Mouse (Mus musculus): ENCODE measurements around the gene Usp39. TPM values are rescaled to one million over a fixed set of nuclear protein-coding genes. Genes with fewer than 3 reads are reported as not detected.
A peak's percentile ranks its signal among the peaks of the same experiment; 100 is the strongest.

Usp39 gene
- polyA plus RNA-seq, 1 experiment from 2014 or later: 46.6 TPM

DNA sequence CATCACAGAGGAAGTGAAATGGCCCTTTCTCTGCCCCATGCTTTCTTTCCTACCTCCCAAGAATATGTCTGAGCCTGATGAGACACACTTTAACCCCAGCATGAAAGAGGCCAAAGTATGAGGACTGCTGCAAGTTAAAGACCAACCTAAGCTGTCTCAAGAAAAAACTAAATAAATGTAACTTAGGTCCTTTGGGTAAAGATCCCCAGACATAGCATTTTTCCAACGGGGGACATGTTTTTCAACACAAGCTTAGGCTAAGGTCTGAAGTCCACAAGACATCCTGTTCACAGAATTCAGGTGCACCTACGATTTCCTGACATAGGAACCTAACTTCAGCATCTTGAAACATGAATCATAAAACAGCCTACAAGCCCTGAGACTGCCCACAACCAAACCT, 5.2 kb upstream of the Usp39 start:
- no peak for DNase-seq (ENCODE audit: low spot score)
- Histone ChIP-seq H3K27ac (replicated peaks; ENCODE audit: low read depth, low read length) (no peak overlapping the region), H3K9me3 (ENCODE audit: control insufficient read depth, low read length) (no peaks in the 10 kb centered on the region), H3K4me1 (ENCODE audit: control insufficient read depth, insufficient read depth, low read length) (peaks cover 28% of the 10 kb centered on the region), H3K9ac (ENCODE audit: low read depth, low read length) (no peak overlapping the region), H3K4me3 (ENCODE audit: low read depth, low read length) (no peak overlapping the region), H3K4me2 (ENCODE audit: low read depth, low read length) (no peak overlapping the region), H3K27me3 (replicated peaks; ENCODE audit: control insufficient read depth, insufficient read depth, low read length) (0 out of 2 replicates have a peak, but pooled peaks cover 2% of the 10 kb centered on the region), H3K36me3 (ENCODE audit: control insufficient read depth, insufficient read depth, low read length) (peaks cover 33% of the 10 kb centered on the region)
- 94% methylated on average over 2 of the region's 2 CpGs for WGBS
- ATAC-seq (ENCODE audit: low read depth): no peak

DNA sequence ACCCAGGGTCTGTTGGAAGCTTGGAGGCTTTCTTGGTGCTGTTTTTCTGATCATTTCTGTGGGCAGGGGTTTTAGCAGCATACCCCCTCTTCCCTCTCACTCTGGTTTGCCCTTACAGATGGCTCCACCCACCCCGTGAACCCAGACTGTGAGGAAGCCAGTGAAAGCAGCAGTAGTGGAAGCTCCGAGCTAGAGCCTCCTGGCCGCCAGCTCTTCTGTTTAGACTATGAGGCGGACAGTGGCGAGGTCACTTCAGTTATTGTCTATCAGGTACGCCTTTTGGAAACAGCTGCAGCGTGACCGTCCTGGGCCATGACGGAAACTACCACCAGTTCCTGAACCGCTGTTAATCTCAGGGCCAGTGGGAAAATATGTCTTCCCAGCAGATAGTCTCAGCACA, 3.4 kb upstream of the Usp39 start:
- no peak for DNase-seq (ENCODE audit: low spot score)
- 80% methylated on average over 10 of the region's 10 CpGs for WGBS
- Histone ChIP-seq H3K27me3 (replicated peaks; ENCODE audit: control insufficient read depth, insufficient read depth, low read length) (0 out of 2 replicates have a peak, but pooled peaks cover 2% of the 10 kb centered on the region), H3K4me2 (ENCODE audit: low read depth, low read length) (peak overlapping the region; percentile 81), H3K36me3 (ENCODE audit: control insufficient read depth, insufficient read depth, low read length) (peaks cover 33% of the 10 kb centered on the region), H3K4me3 (ENCODE audit: low read depth, low read length) (peak overlapping the region; percentile 86), H3K4me1 (ENCODE audit: control insufficient read depth, insufficient read depth, low read length) (peaks cover 30% of the 10 kb centered on the region), H3K27ac (replicated peaks; ENCODE audit: low read depth, low read length) (no peak overlapping the region), H3K9ac (ENCODE audit: low read depth, low read length) (peak overlapping the region; percentile 95; the same call in 1 of the 2 replicates), H3K9me3 (ENCODE audit: control insufficient read depth, low read length) (no peaks in the 10 kb centered on the region)
- no peak for ATAC-seq (ENCODE audit: low read depth)

DNA sequence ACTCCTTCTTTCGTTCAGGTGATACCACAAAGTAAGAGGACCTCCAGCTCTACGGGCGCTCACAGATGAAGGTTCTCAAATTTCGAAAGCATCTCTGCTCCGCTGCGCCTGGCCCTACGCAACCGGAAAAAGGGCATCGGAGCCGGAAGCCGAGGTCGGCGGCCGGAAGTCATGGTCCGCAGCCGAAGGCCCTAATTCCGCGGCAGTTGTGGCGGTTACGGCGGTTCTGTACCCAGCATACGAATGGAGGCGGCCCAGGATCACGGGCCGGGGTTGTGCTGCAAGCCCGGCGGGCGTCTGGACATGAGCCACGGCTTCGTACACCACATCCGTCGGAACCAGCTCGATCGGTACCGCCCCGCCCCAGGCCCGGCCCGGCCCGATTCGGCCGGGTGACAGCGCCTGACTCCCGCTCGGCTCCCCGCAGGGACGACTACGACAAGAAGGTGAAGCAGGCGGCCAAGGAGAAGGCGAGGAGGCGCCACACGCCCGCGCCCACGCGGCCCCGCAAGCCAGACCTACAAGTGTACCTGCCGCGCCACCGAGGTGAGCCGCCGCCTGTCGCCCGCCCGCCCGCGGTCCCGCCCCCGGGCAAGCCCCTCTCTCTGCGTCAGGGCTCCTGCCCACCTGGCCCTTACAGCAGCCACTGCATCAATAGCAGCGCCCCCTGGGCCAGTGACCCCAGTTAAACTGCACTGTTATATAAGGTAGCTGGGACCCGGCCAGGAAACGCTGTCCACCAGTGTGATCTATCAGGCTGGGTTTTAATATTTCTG, 2.4 kb upstream of the Usp39 start, which contains the start of gene 0610030E20Rik:
TSS of gene 0610030E20Rik (plus strand) at position 152 of the 776 bp plus-strand sequence.
- Histone ChIP-seq H3K36me3 (ENCODE audit: control insufficient read depth, insufficient read depth, low read length) (peaks cover 33% of the 10 kb centered on the region), H3K9ac (ENCODE audit: low read depth, low read length) (peak within 1 kb of the TSS; percentile 95), H3K9me3 (ENCODE audit: control insufficient read depth, low read length) (no peaks in the 10 kb centered on the region), H3K4me2 (ENCODE audit: low read depth, low read length) (peak within 1 kb of the TSS; percentile 81), H3K27ac (replicated peaks; ENCODE audit: low read depth, low read length) (peak within 1 kb of the TSS; percentile 92), H3K4me3 (ENCODE audit: low read depth, low read length) (peak within 1 kb of the TSS; percentile 86), H3K27me3 (replicated peaks; ENCODE audit: control insufficient read depth, insufficient read depth, low read length) (0 out of 2 replicates have a peak, but pooled peaks cover 2% of the 10 kb centered on the region), H3K4me1 (ENCODE audit: control insufficient read depth, insufficient read depth, low read length) (peaks cover 25% of the 10 kb centered on the region)
- ATAC-seq (ENCODE audit: low read depth) (peak; percentile 70), DNase-seq (ENCODE audit: low spot score) (peak; percentile 86)
- WGBS: 0% methylated on average over 46 of the region's 72 CpGs

DNA sequence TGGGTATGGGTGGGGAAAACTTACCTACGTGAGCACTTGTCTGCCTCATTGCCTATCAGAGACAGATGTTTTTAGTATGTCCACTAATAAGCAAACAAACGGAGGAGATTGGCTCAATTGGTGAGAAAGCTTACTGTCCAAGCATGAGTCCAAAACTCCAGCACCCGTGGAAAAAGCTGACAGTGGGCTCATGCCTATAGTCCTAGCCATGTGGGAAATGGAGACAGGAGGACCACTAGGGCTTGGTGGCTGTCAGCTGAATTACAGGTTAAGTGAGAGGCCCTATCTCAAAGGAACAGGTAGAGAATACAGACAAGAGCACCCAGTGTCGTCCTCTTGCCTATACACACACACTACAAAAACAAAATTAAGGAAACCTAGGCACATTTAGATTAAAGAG, 1.3 kb upstream of the Usp39 start:
- Histone ChIP-seq H3K9ac (ENCODE audit: low read depth, low read length) (no peak overlapping the region), H3K27ac (replicated peaks; ENCODE audit: low read depth, low read length) (no peak overlapping the region), H3K4me1 (ENCODE audit: control insufficient read depth, insufficient read depth, low read length) (peaks cover 23% of the 10 kb centered on the region), H3K9me3 (ENCODE audit: control insufficient read depth, low read length) (no peaks in the 10 kb centered on the region), H3K4me2 (ENCODE audit: low read depth, low read length) (no peak overlapping the region), H3K4me3 (ENCODE audit: low read depth, low read length) (0 out of 2 replicates have a peak overlapping the region, but pooled peaks have one; percentile 86), H3K27me3 (replicated peaks; ENCODE audit: control insufficient read depth, insufficient read depth, low read length) (0 out of 2 replicates have a peak, but pooled peaks cover 2% of the 10 kb centered on the region), H3K36me3 (ENCODE audit: control insufficient read depth, insufficient read depth, low read length) (peaks cover 30% of the 10 kb centered on the region)
- ATAC-seq (ENCODE audit: low read depth) (no peak), DNase-seq (ENCODE audit: low spot score) (no peak)
- WGBS: 91% methylated on average over 4 of the region's 4 CpGs

DNA sequence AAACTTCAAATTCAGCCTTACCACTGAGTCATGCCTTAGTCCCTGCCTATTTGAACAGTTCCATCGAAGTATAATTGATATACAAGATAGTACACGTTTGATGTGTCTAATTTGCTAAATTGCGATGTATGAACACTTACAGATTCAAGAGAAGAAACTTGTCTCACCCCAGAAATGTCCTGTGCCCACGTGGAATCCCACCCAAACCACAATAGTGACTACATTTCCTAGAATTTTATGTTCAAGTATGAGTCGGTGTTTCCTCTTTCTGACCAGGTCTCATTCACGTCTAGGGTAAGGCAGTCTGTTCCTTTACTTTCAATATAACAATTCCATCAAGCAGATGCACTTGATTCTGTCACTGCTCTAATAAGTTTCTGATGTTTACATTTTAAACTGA, 649 bp upstream of the Usp39 start:
- DNase-seq (ENCODE audit: low spot score) (no peak), ATAC-seq (ENCODE audit: low read depth) (no peak)
- Histone ChIP-seq H3K27me3 (replicated peaks; ENCODE audit: control insufficient read depth, insufficient read depth, low read length) (0 out of 2 replicates have a peak, but pooled peaks cover 2% of the 10 kb centered on the region), H3K27ac (replicated peaks; ENCODE audit: low read depth, low read length) (no peak overlapping the region), H3K9ac (ENCODE audit: low read depth, low read length) (no peak overlapping the region), H3K9me3 (ENCODE audit: control insufficient read depth, low read length) (no peaks in the 10 kb centered on the region), H3K4me3 (ENCODE audit: low read depth, low read length) (peak overlapping the region; percentile 86), H3K4me2 (ENCODE audit: low read depth, low read length) (peak overlapping the region; percentile 95), H3K36me3 (ENCODE audit: control insufficient read depth, insufficient read depth, low read length) (peaks cover 27% of the 10 kb centered on the region), H3K4me1 (ENCODE audit: control insufficient read depth, insufficient read depth, low read length) (peaks cover 23% of the 10 kb centered on the region)
- WGBS: 52% methylated on average over 6 of the region's 6 CpGs

GRCm38 (mm10) chr6:72344396-72345073, 449 bp downstream of the Usp39 start:
- peaks cover 22% of the 10 kb centered on the region; the same call in 1 of the 2 replicates for H3K36me3 ChIP-seq (ENCODE audit: control insufficient read depth, insufficient read depth, low read length)
- 0% methylated on average over 20 of the region's 42 CpGs for WGBS

DNA sequence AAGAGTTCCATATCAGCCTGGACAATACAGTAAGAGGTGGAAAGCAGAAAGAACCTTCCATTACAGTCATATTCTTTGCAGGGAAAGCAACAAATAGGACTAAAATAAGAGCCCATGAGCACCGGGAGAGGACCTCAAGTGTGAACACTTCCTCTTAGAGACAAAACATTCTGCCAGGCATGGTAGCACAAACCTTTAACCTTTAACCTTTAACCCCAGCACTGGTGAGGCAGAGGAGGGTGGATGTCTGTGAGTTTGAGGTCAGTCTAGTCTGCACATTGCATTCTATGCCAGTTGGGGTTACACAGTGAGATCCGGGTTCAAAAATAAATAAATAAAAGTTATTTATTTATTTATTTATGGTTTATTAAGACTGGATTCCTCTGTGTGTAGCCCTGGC, 4.5 kb downstream of the Usp39 start:
- 48% methylated on average over 2 of the region's 2 CpGs for WGBS
- H3K27me3 ChIP-seq (replicated peaks; ENCODE audit: control insufficient read depth, insufficient read depth, low read length): no peaks in the 10 kb centered on the region
- ATAC-seq (ENCODE audit: low read depth) (no peak), DNase-seq (ENCODE audit: low spot score) (no peak)
- H3K9me3 ChIP-seq (ENCODE audit: control insufficient read depth, low read length): no peaks in the 10 kb centered on the region
- H3K4me2 ChIP-seq (ENCODE audit: low read depth, low read length): no peak overlapping the region
- H3K36me3 ChIP-seq (ENCODE audit: control insufficient read depth, insufficient read depth, low read length): peaks cover 49% of the 10 kb centered on the region
- H3K4me3 ChIP-seq (ENCODE audit: low read depth, low read length): no peak overlapping the region
- no peak overlapping the region for H3K9ac ChIP-seq (ENCODE audit: low read depth, low read length)
- H3K4me1 ChIP-seq (ENCODE audit: control insufficient read depth, insufficient read depth, low read length): peaks cover 8% of the 10 kb centered on the region; the same call in 1 of the 2 replicates
- no peak overlapping the region for H3K27ac ChIP-seq (replicated peaks; ENCODE audit: low read depth, low read length)

More at GRCm38 (mm10) chr6:72344396-72345073, 449 bp downstream of the Usp39 start:
- 0 out of 2 replicates have a peak, but pooled peaks cover 2% of the 10 kb centered on the region for H3K27me3 ChIP-seq (replicated peaks; ENCODE audit: control insufficient read depth, insufficient read depth, low read length)
- peak overlapping the region; percentile 95 for H3K4me2 ChIP-seq (ENCODE audit: low read depth, low read length)
- H3K4me3 ChIP-seq (ENCODE audit: low read depth, low read length): peak overlapping the region; percentile 86
- DNase-seq (ENCODE audit: low spot score) (no peak), ATAC-seq (ENCODE audit: low read depth) (peak; percentile 46)
- H3K9me3 ChIP-seq (ENCODE audit: control insufficient read depth, low read length): no peaks in the 10 kb centered on the region
- H3K4me1 ChIP-seq (ENCODE audit: control insufficient read depth, insufficient read depth, low read length): peaks cover 23% of the 10 kb centered on the region
- peak overlapping the region; percentile 89 for H3K9ac ChIP-seq (ENCODE audit: low read depth, low read length)
- H3K27ac ChIP-seq (replicated peaks; ENCODE audit: low read depth, low read length): peak overlapping the region; percentile 61

DNA sequence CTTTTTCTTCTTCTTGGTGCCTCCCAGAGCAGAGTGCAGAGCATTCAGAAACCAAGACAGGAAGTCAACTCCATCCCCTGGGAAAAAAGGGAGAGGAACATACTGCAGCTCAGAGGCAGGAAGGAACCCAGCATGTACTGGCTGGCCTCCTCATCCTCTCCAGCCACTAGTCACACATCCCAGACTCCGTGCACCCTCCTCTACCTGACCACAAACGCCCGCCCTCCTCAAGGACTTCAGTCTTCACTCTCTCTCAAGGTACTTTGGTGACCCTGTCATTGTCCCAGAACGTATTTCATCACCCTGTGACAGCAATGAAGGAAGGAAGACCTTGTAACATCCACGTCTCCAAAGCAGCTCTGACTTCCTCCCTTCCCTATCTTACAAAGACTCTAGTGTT, 11.9 kb downstream of the Usp39 start:
- Histone ChIP-seq H3K36me3 (ENCODE audit: control insufficient read depth, insufficient read depth, low read length) (peaks cover 91% of the 10 kb centered on the region), H3K4me1 (ENCODE audit: control insufficient read depth, insufficient read depth, low read length) (no peaks in the 10 kb centered on the region), H3K4me2 (ENCODE audit: low read depth, low read length) (no peak overlapping the region), H3K27me3 (replicated peaks; ENCODE audit: control insufficient read depth, insufficient read depth, low read length) (no peaks in the 10 kb centered on the region), H3K9me3 (ENCODE audit: control insufficient read depth, low read length) (no peaks in the 10 kb centered on the region), H3K27ac (replicated peaks; ENCODE audit: low read depth, low read length) (no peak overlapping the region), H3K4me3 (ENCODE audit: low read depth, low read length) (no peak overlapping the region), H3K9ac (ENCODE audit: low read depth, low read length) (no peak overlapping the region)
- DNase-seq (ENCODE audit: low spot score): no peak
- ATAC-seq (ENCODE audit: low read depth): no peak
- WGBS: 71% methylated on average over 5 of the region's 5 CpGs
